8 mouse cellular contexts compared by ENCODE assay signal in the genomic region with DNA sequence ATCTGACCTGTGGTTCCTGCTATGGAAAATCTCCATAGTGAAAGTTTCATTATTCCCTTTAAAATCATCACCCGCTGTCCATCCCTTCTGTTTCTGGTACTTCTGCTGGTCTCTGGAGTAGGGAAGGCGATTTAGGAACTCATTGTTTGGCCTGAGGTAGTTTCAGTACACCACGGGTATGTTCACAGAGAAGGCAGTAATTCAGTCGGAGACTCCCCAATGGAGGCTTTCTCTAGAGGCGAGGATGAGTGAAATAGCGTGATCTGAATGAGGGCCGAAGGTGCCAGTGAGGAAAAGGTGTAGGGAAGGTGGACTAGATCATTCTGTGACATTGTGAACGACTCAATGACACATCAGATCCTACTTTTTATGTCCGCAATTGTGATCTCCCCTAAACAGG. TPM values are rescaled to one million over a fixed set of nuclear protein-coding genes. Genes with fewer than 3 reads are reported as not detected.
DNase-seq lines count a peak whose midpoint lies in the region; ATAC-seq lines count a peak whose summit lies in the region.

No protein-coding gene starts in this region.

- no peaks in the 10 kb centered on the region for H3K9me3 ChIP-seq in neural tube, embryonic 11.5 days (ENCODE audit: control insufficient read depth, low read length)
- no peaks in the 10 kb centered on the region for H3K9me3 ChIP-seq in embryonic facial prominence, embryonic 14.5 days (ENCODE audit: control insufficient read depth, low read length)
- no peaks in the 10 kb centered on the region for H3K9me3 ChIP-seq in limb, embryonic 11.5 days (ENCODE audit: control insufficient read depth, low read length)

- ATAC-seq in neural tube, embryonic 11.5 days (ENCODE audit: insufficient read depth, low FRiP score, low TSS enrichment): no peak
- ATAC-seq in embryonic facial prominence, embryonic 14.5 days (ENCODE audit: low read depth): no peak
- ATAC-seq in limb, embryonic 11.5 days (ENCODE audit: insufficient number of reproducible peaks, low FRiP score, low TSS enrichment, low read depth): no peak
- no peak for ATAC-seq in inflammation-experienced regulatory T-cells, adult 6 months
- no peak for ATAC-seq in frontal cortex, adult (ENCODE audit: low TSS enrichment)

- peak overlapping the region; percentile 52 for H3K4me3 ChIP-seq in neural tube, embryonic 11.5 days (ENCODE audit: low read depth, low read length)
- peak overlapping the region; percentile 70 for H3K4me3 ChIP-seq in embryonic facial prominence, embryonic 14.5 days (ENCODE audit: low read depth, low read length)
- H3K4me3 ChIP-seq in limb, embryonic 11.5 days (ENCODE audit: low read depth, low read length): peak overlapping the region; percentile 56

- no peak for DNase-seq in neural tube, embryonic 11.5 days (ENCODE audit: low spot score)
- DNase-seq in neural tube, embryonic 10.5 days (ENCODE audit: extremely low spot score, low spot score): no peak
- no peak for DNase-seq in embryonic facial prominence, embryonic 14.5 days (ENCODE audit: low spot score)
- DNase-seq in limb, embryonic 11.5 days (ENCODE audit: low spot score): no peak
- peak; percentile 19 for DNase-seq in splenic B cell, adult 2 months (ENCODE audit: low read depth, low spot score)
- no peak for DNase-seq in right cerebral cortex, adult 2 months (ENCODE audit: low spot score in 2 of 2)

- WGBS in neural tube, embryonic 11.5 days: 9% methylated on average over 9 of the region's 9 CpGs
- 4% methylated on average over 9 of the region's 9 CpGs for WGBS in embryonic facial prominence, embryonic 14.5 days
- WGBS in limb, embryonic 11.5 days: 11% methylated on average over 9 of the region's 9 CpGs

- H3K9ac ChIP-seq in neural tube, embryonic 11.5 days (ENCODE audit: low read length): peak overlapping the region; percentile 65
- peak overlapping the region; percentile 73 for H3K9ac ChIP-seq in embryonic facial prominence, embryonic 14.5 days (ENCODE audit: low read depth, low read length)
- H3K9ac ChIP-seq in limb, embryonic 11.5 days (ENCODE audit: low read length): peak overlapping the region; percentile 71

- H3K36me3 ChIP-seq in neural tube, embryonic 11.5 days (ENCODE audit: control insufficient read depth, insufficient read depth, low read length): peaks cover 11% of the 10 kb centered on the region
- peaks cover 71% of the 10 kb centered on the region for H3K36me3 ChIP-seq in embryonic facial prominence, embryonic 14.5 days (ENCODE audit: control insufficient read depth, insufficient read depth, low read length)
- H3K36me3 ChIP-seq in limb, embryonic 11.5 days (ENCODE audit: control insufficient read depth, insufficient read depth, low read length): peaks cover 22% of the 10 kb centered on the region
- peaks cover 22% of the 10 kb centered on the region for H3K36me3 ChIP-seq in splenic B cell, adult 2 months (ENCODE audit: control insufficient read depth, insufficient read depth, low read length, poor library complexity, severe bottlenecking)

- H3K27me3 ChIP-seq in neural tube, embryonic 11.5 days (ENCODE audit: control insufficient read depth, insufficient read depth, low read length): no peaks in the 10 kb centered on the region
- no peaks in the 10 kb centered on the region for H3K27me3 ChIP-seq in embryonic facial prominence, embryonic 14.5 days (replicated peaks; ENCODE audit: control insufficient read depth, insufficient read depth, low read length)
- H3K27me3 ChIP-seq in limb, embryonic 11.5 days (ENCODE audit: control insufficient read depth, insufficient read depth, low read length): no peaks in the 10 kb centered on the region
- H3K27me3 ChIP-seq in splenic B cell, adult 2 months (ENCODE audit: control insufficient read depth, insufficient read depth, low read length, poor library complexity, severe bottlenecking): no peaks in the 10 kb centered on the region

- H3K4me1 ChIP-seq in neural tube, embryonic 11.5 days (ENCODE audit: control insufficient read depth, insufficient read depth, low read length): no peaks in the 10 kb centered on the region
- H3K4me1 ChIP-seq in embryonic facial prominence, embryonic 14.5 days (ENCODE audit: control insufficient read depth, insufficient read depth, low read length): no peaks in the 10 kb centered on the region; the same call in 1 of the 2 replicates
- peaks cover 6% of the 10 kb centered on the region; the same call in 1 of the 2 replicates for H3K4me1 ChIP-seq in limb, embryonic 11.5 days (ENCODE audit: control insufficient read depth, insufficient read depth, low read length)

- peak overlapping the region; percentile 82 for H3K4me2 ChIP-seq in neural tube, embryonic 11.5 days (ENCODE audit: low read depth)
- H3K4me2 ChIP-seq in embryonic facial prominence, embryonic 14.5 days (ENCODE audit: low read depth, low read length): peak overlapping the region; percentile 84
- H3K4me2 ChIP-seq in limb, embryonic 11.5 days (ENCODE audit: low read depth, severe bottlenecking): peak overlapping the region; percentile 82

- H3K27ac ChIP-seq in neural tube, embryonic 11.5 days (ENCODE audit: low read depth, low read length): no peak overlapping the region
- H3K27ac ChIP-seq in embryonic facial prominence, embryonic 14.5 days (replicated peaks; ENCODE audit: low read depth, low read length): peak overlapping the region; percentile 69
- peak overlapping the region; percentile 10; the same call in 1 of the 2 replicates for H3K27ac ChIP-seq in limb, embryonic 11.5 days (replicated peaks; ENCODE audit: low read depth, low read length)

RNA-seq across cellular contexts. Expression of a gene that starts 0.5 kb away (rescaled TPM):
- 30.2 and 36.3 TPM in 2 replicates for polyA plus RNA-seq in neural tube, embryonic 11.5 days (2014; fragmentation: Nextera tagmentation; extraction: Ambion mirVana)
- polyA plus RNA-seq in embryonic facial prominence, embryonic 14.5 days (2014; fragmentation: Nextera tagmentation; extraction: Ambion mirVana): 24.7 and 27.8 TPM in 2 replicates
- polyA plus RNA-seq in limb, embryonic 11.5 days (2014; fragmentation: Nextera tagmentation; extraction: Ambion mirVana): 33.2 and 35.2 TPM in 2 replicates
- 10 to 100 TPM; 17.6 to 38.3 (median 35.3) TPM for polyA plus RNA-seq in inflammation-experienced regulatory T-cells, adult 6 months (2017; shearing (Covaris generic))

RNA-seq across cellular contexts. Expression of a gene that starts 12.5 kb away (rescaled TPM):
- 55.6 and 57.5 TPM in 2 replicates for polyA plus RNA-seq in neural tube, embryonic 11.5 days (2014; fragmentation: Nextera tagmentation; extraction: Ambion mirVana)
- polyA plus RNA-seq in embryonic facial prominence, embryonic 14.5 days (2014; fragmentation: Nextera tagmentation; extraction: Ambion mirVana): 39.7 and 43.6 TPM in 2 replicates
- polyA plus RNA-seq in limb, embryonic 11.5 days (2014; fragmentation: Nextera tagmentation; extraction: Ambion mirVana): 58.5 and 62.0 TPM in 2 replicates
- 10 to 100 TPM; 78.8 to 96.7 (median 81.2) TPM for polyA plus RNA-seq in inflammation-experienced regulatory T-cells, adult 6 months (2017; shearing (Covaris generic))

RNA-seq across cellular contexts. Expression of a gene that starts 12.7 kb away (rescaled TPM):
- 468 and 469 TPM in 2 replicates for polyA plus RNA-seq in neural tube, embryonic 11.5 days (2014; fragmentation: Nextera tagmentation; extraction: Ambion mirVana)
- 469 and 503 TPM in 2 replicates for polyA plus RNA-seq in embryonic facial prominence, embryonic 14.5 days (2014; fragmentation: Nextera tagmentation; extraction: Ambion mirVana)
- 567 and 588 TPM in 2 replicates for polyA plus RNA-seq in limb, embryonic 11.5 days (2014; fragmentation: Nextera tagmentation; extraction: Ambion mirVana)
- 100 to 1,000 TPM; 465 to 725 (median 677) TPM for polyA plus RNA-seq in inflammation-experienced regulatory T-cells, adult 6 months (2017; shearing (Covaris generic))

RNA-seq across cellular contexts. Expression of a gene that starts 24.8 kb away (rescaled TPM):
- polyA plus RNA-seq in neural tube, embryonic 11.5 days (2014; fragmentation: Nextera tagmentation; extraction: Ambion mirVana): 7.9 and 9.3 TPM in 2 replicates
- 18.2 and 20.4 TPM in 2 replicates for polyA plus RNA-seq in embryonic facial prominence, embryonic 14.5 days (2014; fragmentation: Nextera tagmentation; extraction: Ambion mirVana)
- 17.9 and 18.0 TPM in 2 replicates for polyA plus RNA-seq in limb, embryonic 11.5 days (2014; fragmentation: Nextera tagmentation; extraction: Ambion mirVana)
- polyA plus RNA-seq in inflammation-experienced regulatory T-cells, adult 6 months (2017; shearing (Covaris generic)): 10 to 100 TPM; 20.3 to 25.7 (median 20.4) TPM

RNA-seq across cellular contexts. Expression of a gene that starts 25.0 kb away (rescaled TPM):
- 0.88 and 1.2 TPM in 2 replicates for polyA plus RNA-seq in neural tube, embryonic 11.5 days (2014; fragmentation: Nextera tagmentation; extraction: Ambion mirVana)
- 2.2 and 2.5 TPM in 2 replicates for polyA plus RNA-seq in embryonic facial prominence, embryonic 14.5 days (2014; fragmentation: Nextera tagmentation; extraction: Ambion mirVana)
- 1.1 and 1.4 TPM in 2 replicates for polyA plus RNA-seq in limb, embryonic 11.5 days (2014; fragmentation: Nextera tagmentation; extraction: Ambion mirVana)
- 10 to 100 TPM in 1 of 3 experiments, 1 to 10 TPM in 2; 3.2 to 22.7 (median 3.4) TPM for polyA plus RNA-seq in inflammation-experienced regulatory T-cells, adult 6 months (2017; shearing (Covaris generic))
